Mouse (Mus musculus) embryonic facial prominence, embryonic 12.5 days (tissue): ENCODE data around the gene 2610301B20Rik. TPM values are rescaled to one million over a fixed set of nuclear protein-coding genes. Genes with fewer than 3 reads are reported as not detected.
A peak's percentile ranks its signal among the peaks of the same experiment; 100 is the strongest.
"Not testable (repeated sequence)": the region's sequence is repeated elsewhere in the genome, so short reads cannot be mapped to it uniquely, and the experiment has no call there.

Experiments used
- ATAC-seq: fragments of 200-750 bp; cut with Nextera tagmentation; 2 replicates; pipeline ENCODE4 v1.8.0; 2017; ENCODE audit not compliant: insufficient number of reproducible peaks, insufficient read depth, low FRiP score, low TSS enrichment
- H3K27ac ChIP-seq: fragments of 300-500 bp; sonication (generic); 2 replicates; pipeline ENCODE4 v1.5.1; 2016; ENCODE audit warnings: mild to moderate bottlenecking
- H3K27me3 ChIP-seq: fragments of 300-500 bp; sonication (generic); 2 replicates; pipeline ENCODE4 v1.6.1; 2016; ENCODE audit warnings: mild to moderate bottlenecking, moderate library complexity
- H3K36me3 ChIP-seq: fragments of 300-500 bp; sonication (generic); 2 replicates; pipeline ENCODE4 v1.6.1; 2016; ENCODE audit warnings: mild to moderate bottlenecking
- H3K4me1 ChIP-seq: fragments of 300-500 bp; sonication (generic); 2 replicates; pipeline ENCODE4 v1.6.1; 2016
- H3K4me2 ChIP-seq: fragments of 300-500 bp; sonication (generic); replicated peaks from 2 replicates; pipeline ENCODE4 v1.6.1; 2016; ENCODE audit warnings: mild to moderate bottlenecking, moderate library complexity
- H3K4me3 ChIP-seq: fragments of 300-500 bp; sonication (generic); 2 replicates; pipeline ENCODE4 v1.5.1; 2016; ENCODE audit warnings: mild to moderate bottlenecking
- H3K9ac ChIP-seq: fragments of 300-500 bp; sonication (generic); 2 replicates; pipeline ENCODE4 v1.6.1; 2016; ENCODE audit warnings: mild to moderate bottlenecking, moderate library complexity
- H3K9me3 ChIP-seq: fragments of 300-500 bp; sonication (generic); 2 replicates; pipeline ENCODE4 v1.6.1; 2016; ENCODE audit warnings: mild to moderate bottlenecking, moderate library complexity
- WGBS: fragments of 180-500 bp; shearing (Covaris S2); methylation state at CpG from one replicate; pipeline ENCODE4 v1.1.7; 2016; 5-methylcytosine and 5-hydroxymethylcytosine counted together
- polyA plus RNA-seq: library from polyadenylated mRNA; unstranded; fragments of >200 nt; fragmentation: Nextera tagmentation; extraction: Ambion mirVana; gene quantifications from 2 replicates; pipeline ENCODE4 v1.2.1, GENCODE M21; 2016

The 2610301B20Rik gene
- polyA plus RNA-seq, 1 experiment from 2014 or later, result 36.5 TPM

- peak overlapping the region; percentile 99 for H3K27ac ChIP-seq
- peak overlapping the region; percentile 59 for H3K4me2 ChIP-seq
- WGBS, result 29% methylated on average over 16 of the region's 16 CpGs
- peak overlapping the region; percentile 66 for H3K4me3 ChIP-seq
- ATAC-seq, result no peak
- no peaks in the 10 kb centered on the region for H3K36me3 ChIP-seq
- H3K27me3 ChIP-seq, result no peaks in the 10 kb centered on the region
- H3K9me3 ChIP-seq, result no peaks in the 10 kb centered on the region
- peaks cover 11% of the 10 kb centered on the region for H3K4me1 ChIP-seq
- peak overlapping the region; percentile 85; the same call in 1 of the 2 replicates for H3K9ac ChIP-seq
Observed at GRCm38 (mm10) chr4:10872685-10873539, 1.4 kb upstream of the 2610301B20Rik start.

- ATAC-seq, result peak; percentile 23; the same call in 1 of the 2 replicates
- H3K4me1 ChIP-seq, result peaks cover 11% of the 10 kb centered on the region
- peak overlapping the region; percentile 85 for H3K9ac ChIP-seq
- H3K4me3 ChIP-seq, result peak overlapping the region; percentile 66
- peak overlapping the region; percentile 99 for H3K27ac ChIP-seq
- no peaks in the 10 kb centered on the region for H3K9me3 ChIP-seq
- H3K36me3 ChIP-seq, result no peaks in the 10 kb centered on the region
- H3K27me3 ChIP-seq, result no peaks in the 10 kb centered on the region
- peak overlapping the region; percentile 59 for H3K4me2 ChIP-seq
- 3% methylated on average over 6 of the region's 8 CpGs for WGBS
Observed at GRCm38 (mm10) chr4:10873549-10873919, 764 bp upstream of the 2610301B20Rik start.

- Histone ChIP-seq H3K27me3 (no peaks in the 10 kb centered on the region), H3K4me2 (peak overlapping the region; percentile 59), H3K4me3 (peak overlapping the region; percentile 66), H3K27ac (peak overlapping the region; percentile 99), H3K9ac (peak overlapping the region; percentile 85), H3K4me1 (peaks cover 11% of the 10 kb centered on the region), H3K9me3 (no peaks in the 10 kb centered on the region), H3K36me3 (no peaks in the 10 kb centered on the region)
- under 1% methylated on average over 37 of the region's 37 CpGs for WGBS
- peak; percentile 85 for ATAC-seq
Observed at GRCm38 (mm10) chr4:10874718-10875121, 422 bp downstream of the 2610301B20Rik start.

- no peaks in the 10 kb centered on the region for H3K36me3 ChIP-seq
- peak overlapping the region; percentile 66 for H3K4me3 ChIP-seq
- H3K4me2 ChIP-seq, result peak overlapping the region; percentile 59
- H3K27ac ChIP-seq, result peak overlapping the region; percentile 60; the same call in 1 of the 2 replicates
- H3K9ac ChIP-seq, result peak overlapping the region; percentile 85; the same call in 1 of the 2 replicates
- peaks cover 11% of the 10 kb centered on the region for H3K4me1 ChIP-seq
- no peak for ATAC-seq
- H3K9me3 ChIP-seq, result no peaks in the 10 kb centered on the region
- no peaks in the 10 kb centered on the region for H3K27me3 ChIP-seq
Observed at GRCm38 (mm10) chr4:10875407-10875806, 1.1 kb downstream of the 2610301B20Rik start.

GRCm38 (mm10) chr4:10877057-10877456 lies 2.8 kb downstream of the 2610301B20Rik start:
- Histone ChIP-seq H3K4me2 (no peak overlapping the region), H3K4me1 (peaks cover 11% of the 10 kb centered on the region), H3K9ac (no peak overlapping the region), H3K4me3 (no peak overlapping the region), H3K9me3 (no peaks in the 10 kb centered on the region), H3K27me3 (no peaks in the 10 kb centered on the region), H3K27ac (no peak overlapping the region), H3K36me3 (no peaks in the 10 kb centered on the region)
- no peak for ATAC-seq
- 100% methylated on average over 1 of the region's 1 CpGs for WGBS

- Histone ChIP-seq H3K9ac (no peak overlapping the region), H3K4me1 (no peaks in the 10 kb centered on the region), H3K27me3 (no peaks in the 10 kb centered on the region), H3K4me3 (no peak overlapping the region), H3K9me3 (peaks cover 9% of the 10 kb centered on the region; the same call in 1 of the 2 replicates), H3K4me2 (no peak overlapping the region), H3K36me3 (peaks cover 39% of the 10 kb centered on the region), H3K27ac (no peak overlapping the region)
- WGBS, result 89% methylated on average over 8 of the region's 8 CpGs
- no peak for ATAC-seq
Observed at GRCm38 (mm10) chr4:10883740-10884408, 9.6 kb downstream of the 2610301B20Rik start.

- Histone ChIP-seq H3K9me3 (peaks cover 14% of the 10 kb centered on the region), H3K4me2 (no peak overlapping the region), H3K36me3 (peaks cover 41% of the 10 kb centered on the region), H3K27me3 (no peaks in the 10 kb centered on the region), H3K9ac (no peak overlapping the region), H3K4me1 (no peaks in the 10 kb centered on the region), H3K27ac (no peak overlapping the region), H3K4me3 (no peak overlapping the region)
- no peak for ATAC-seq
- 97% methylated on average over 10 of the region's 10 CpGs for WGBS
Observed at GRCm38 (mm10) chr4:10888835-10889234, 14.5 kb downstream of the 2610301B20Rik start.

GRCm38 (mm10) chr4:10896262-10896661 lies 22.0 kb downstream of the 2610301B20Rik start:
- Histone ChIP-seq H3K4me1 (no peaks in the 10 kb centered on the region), H3K36me3 (peaks cover 10% of the 10 kb centered on the region), H3K4me2 (no peak overlapping the region), H3K27ac (no peak overlapping the region), H3K27me3 (no peaks in the 10 kb centered on the region), H3K9me3 (no peaks in the 10 kb centered on the region), H3K4me3 (no peak overlapping the region), H3K9ac (no peak overlapping the region)
- no peak for ATAC-seq
- WGBS, result 83% methylated on average over 4 of the region's 4 CpGs

GRCm38 (mm10) chr4:10896859-10897258 lies 22.6 kb downstream of the 2610301B20Rik start:
- no peaks in the 10 kb centered on the region for H3K27me3 ChIP-seq
- peaks cover 10% of the 10 kb centered on the region for H3K36me3 ChIP-seq
- no peak overlapping the region for H3K4me2 ChIP-seq
- no peak for ATAC-seq
- no peaks in the 10 kb centered on the region for H3K4me1 ChIP-seq
- no peak overlapping the region for H3K9ac ChIP-seq
- no peaks in the 10 kb centered on the region for H3K9me3 ChIP-seq
- H3K4me3 ChIP-seq, result no peak overlapping the region
- H3K27ac ChIP-seq, result no peak overlapping the region

GRCm38 (mm10) chr4:10905234-10905801 lies 31.0 kb downstream of the 2610301B20Rik start:
- Histone ChIP-seq H3K27me3 (no peaks in the 10 kb centered on the region; the same call in 1 of the 2 replicates), H3K27ac (peak overlapping the region; percentile 23; the same call in 1 of the 2 replicates), H3K4me2 (peak overlapping the region; percentile 40), H3K9ac (no peak overlapping the region), H3K4me3 (no peak overlapping the region), H3K9me3 (no peaks in the 10 kb centered on the region), H3K4me1 (peaks cover 12% of the 10 kb centered on the region), H3K36me3 (no peaks in the 10 kb centered on the region)
- WGBS, result 4% methylated on average over 13 of the region's 13 CpGs
- peak; percentile 80; the same call in 1 of the 2 replicates for ATAC-seq

- 42% methylated on average over 7 of the region's 7 CpGs for WGBS
- not testable (repeated sequence) for H3K9me3 ChIP-seq, H3K4me1 ChIP-seq, H3K4me3 ChIP-seq, ATAC-seq, H3K9ac ChIP-seq, H3K27ac ChIP-seq, H3K27me3 ChIP-seq, H3K4me2 ChIP-seq, H3K36me3 ChIP-seq
Observed at GRCm38 (mm10) chr4:10911417-10911816, 37.1 kb downstream of the 2610301B20Rik start.
